Mouse (Mus musculus) liver, adult 2 months (tissue): ENCODE data around the gene BC017158. TPM values are rescaled to one million over a fixed set of nuclear protein-coding genes. Genes with fewer than 3 reads are reported as not detected.
"Not testable (repeated sequence)": the region's sequence is repeated elsewhere in the genome, so short reads cannot be mapped to it uniquely, and the experiment has no call there.

Experiments
- DNase-seq: peaks from one replicate; pipeline ENCODE4 v3.0.0-alpha.2; 2011; ENCODE audit warnings: low read depth, low spot score; ENCODE audit errors: extremely low read depth
- H3K27ac ChIP-seq: fragments of 200-500 bp; replicated peaks from 2 replicates; pipeline ENCODE4 v1.5.1; 2012; ENCODE audit warnings: low read depth, mild to moderate bottlenecking, control low read depth, inconsistent platforms, low read length; ENCODE audit not compliant: insufficient read depth
- H3K27me3 ChIP-seq: fragments of 200-500 bp; 2 replicates; pipeline ENCODE4 v1.6.1; 2012; ENCODE audit warnings: mild to moderate bottlenecking, moderate library complexity, low read length, inconsistent platforms; ENCODE audit not compliant: control insufficient read depth, insufficient read depth
- H3K36me3 ChIP-seq: fragments of 200-500 bp; 2 replicates; pipeline ENCODE4 v1.6.1; 2012; ENCODE audit warnings: low read length, inconsistent platforms; ENCODE audit not compliant: control insufficient read depth, insufficient read depth
- H3K4me1 ChIP-seq: fragments of 200-500 bp; 2 replicates; pipeline ENCODE4 v1.6.1; 2011; ENCODE audit warnings: low read length; ENCODE audit not compliant: control insufficient read depth, insufficient read depth
- H3K4me3 ChIP-seq: fragments of 200-500 bp; 2 replicates; pipeline ENCODE4 v1.5.1; 2011; ENCODE audit warnings: low read depth, mild to moderate bottlenecking, control low read depth, low read length, moderate library complexity; ENCODE audit not compliant: insufficient read depth
- H3K79me2 ChIP-seq: fragments of 200-500 bp; 2 replicates; pipeline ENCODE4 v1.6.1; 2012; ENCODE audit warnings: inconsistent platforms, mild to moderate bottlenecking, low read length, moderate library complexity; ENCODE audit not compliant: control insufficient read depth, insufficient read depth
- H3K9ac ChIP-seq: fragments of 200-500 bp; 2 replicates; pipeline ENCODE4 v1.6.1; 2012; ENCODE audit warnings: low read depth, mild to moderate bottlenecking, control low read depth, inconsistent platforms, low read length
- CTCF ChIP-seq: fragments of 200-500 bp; IDR thresholded peaks from 2 replicates; pipeline ENCODE4 v1.5.1; 2011; ENCODE audit warnings: low read depth, low read length, control low read depth
- POLR2A ChIP-seq: fragments of 200-500 bp; IDR thresholded peaks from 2 replicates; pipeline ENCODE4 v1.6.1; 2011; ENCODE audit warnings: low read length, control low read depth; ENCODE audit not compliant: insufficient read depth; ENCODE audit errors: extremely low read depth
- WGBS: fragments of 180-500 bp; shearing (Covaris S2); methylation state at CpG from one replicate; pipeline ENCODE4 v1.1.7; 2018; 5-methylcytosine and 5-hydroxymethylcytosine counted together
- polyA plus RNA-seq: library from polyadenylated mRNA; depleted of rRNA; stranded (reverse); fragments of >200 nt; gene quantifications from 2 replicates; pipeline ENCODE4 v1.2.3, GENCODE M21; 2012
- total RNA-seq: library from RNA; depleted of rRNA; stranded (reverse); fragments of >200 nt; gene quantifications from 2 replicates; pipeline ENCODE4 v1.2.3, GENCODE M21; 2014

BC017158 gene
- total and polyA plus RNA-seq, 2 experiments = 15.2 to 25.2 TPM

DNA sequence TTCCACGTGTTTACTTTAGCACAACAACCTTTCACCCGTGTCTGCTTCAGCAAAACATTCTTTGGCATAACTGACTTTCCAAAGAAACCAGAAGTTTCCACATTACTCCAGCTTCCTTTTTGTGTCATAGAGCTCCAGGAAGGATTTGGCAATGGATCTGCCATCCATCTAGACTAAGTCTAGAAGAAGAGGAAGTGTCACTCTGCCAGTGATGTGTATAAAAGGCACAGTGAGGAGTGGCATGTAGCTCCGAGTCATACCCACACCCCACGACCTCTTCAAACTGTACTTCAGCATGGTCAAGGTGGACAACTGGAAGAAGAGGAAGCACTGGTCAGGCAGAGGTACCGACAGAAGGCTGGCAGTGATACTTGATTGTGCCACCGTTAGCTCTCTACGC, 46.5 kb upstream of the BC017158 start:
- Histone ChIP-seq H3K79me2 (no peaks in the 10 kb centered on the region), H3K27ac (no peak overlapping the region), H3K9ac (no peak overlapping the region), H3K36me3 (no peaks in the 10 kb centered on the region), H3K4me3 (no peak overlapping the region), H3K27me3 (no peaks in the 10 kb centered on the region), H3K4me1 (no peaks in the 10 kb centered on the region)
- no peak for DNase-seq
- 73% methylated on average over 7 of the region's 7 CpGs for WGBS
- no peak for TF ChIP-seq CTCF
- TF ChIP-seq POLR2A = no peak

DNA sequence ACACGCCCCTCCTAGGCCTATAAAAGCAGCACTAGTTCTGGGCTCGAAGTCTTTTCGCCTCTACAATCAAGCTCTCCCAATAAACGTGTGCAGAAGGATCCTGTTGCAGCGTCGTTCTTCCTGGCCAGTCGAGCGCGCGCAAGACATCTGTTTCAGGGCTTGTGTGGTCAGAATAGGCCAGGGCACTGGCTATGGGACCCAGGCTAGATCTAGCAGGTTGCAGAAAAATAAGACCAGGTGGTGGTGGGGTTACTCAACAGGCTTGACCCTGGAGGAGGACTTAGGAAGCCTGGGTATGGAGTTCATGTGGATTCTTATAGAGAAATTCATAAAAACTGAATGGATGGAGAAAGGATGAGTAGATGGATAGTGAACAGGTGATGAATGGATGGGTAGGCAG, 44.7 kb upstream of the BC017158 start:
- H3K27me3 ChIP-seq, DNase-seq, H3K4me1 ChIP-seq, H3K79me2 ChIP-seq, H3K9ac ChIP-seq, H3K4me3 ChIP-seq, H3K36me3 ChIP-seq, H3K27ac ChIP-seq: not testable (repeated sequence)
- 94% methylated on average over 8 of the region's 10 CpGs for WGBS

- not testable (repeated sequence) for H3K36me3 ChIP-seq, H3K4me1 ChIP-seq, H3K27me3 ChIP-seq, H3K27ac ChIP-seq, H3K4me3 ChIP-seq, H3K79me2 ChIP-seq, H3K9ac ChIP-seq, DNase-seq
- WGBS = 74% methylated on average over 9 of the region's 9 CpGs
Observed at GRCm38 (mm10) chr7:128340321-128340720, 42.4 kb upstream of the BC017158 start.

DNA sequence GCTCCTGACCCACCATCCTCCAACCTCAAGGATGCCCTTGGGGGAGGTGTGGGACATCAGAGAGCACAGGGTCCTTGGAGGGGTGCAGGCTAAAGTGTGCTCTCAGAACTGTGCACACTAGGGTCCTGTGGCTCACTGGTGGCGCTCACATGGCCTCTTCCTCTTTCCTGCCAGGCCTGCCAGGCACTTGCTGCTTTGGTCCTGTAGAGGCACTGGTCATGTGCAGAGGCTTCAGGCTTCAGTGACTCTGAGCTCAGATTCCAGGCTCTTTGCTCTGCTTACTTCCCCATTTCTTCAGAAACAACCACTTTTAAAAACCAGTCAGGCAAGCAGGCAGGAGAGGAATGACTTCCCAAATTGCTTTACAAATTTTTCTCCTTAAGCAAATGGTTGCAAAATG, 34.9 kb upstream of the BC017158 start:
- TF ChIP-seq POLR2A = no peak
- TF ChIP-seq CTCF = 0 out of 2 replicates have a peak, but pooled peaks have one; percentile 7
- DNase-seq = peak; percentile 25
- Histone ChIP-seq H3K36me3 (no peaks in the 10 kb centered on the region), H3K27me3 (no peaks in the 10 kb centered on the region), H3K79me2 (no peaks in the 10 kb centered on the region), H3K9ac (no peak overlapping the region), H3K27ac (no peak overlapping the region), H3K4me3 (no peak overlapping the region), H3K4me1 (no peaks in the 10 kb centered on the region)
- 87% methylated on average over 1 of the region's 1 CpGs for WGBS

DNA sequence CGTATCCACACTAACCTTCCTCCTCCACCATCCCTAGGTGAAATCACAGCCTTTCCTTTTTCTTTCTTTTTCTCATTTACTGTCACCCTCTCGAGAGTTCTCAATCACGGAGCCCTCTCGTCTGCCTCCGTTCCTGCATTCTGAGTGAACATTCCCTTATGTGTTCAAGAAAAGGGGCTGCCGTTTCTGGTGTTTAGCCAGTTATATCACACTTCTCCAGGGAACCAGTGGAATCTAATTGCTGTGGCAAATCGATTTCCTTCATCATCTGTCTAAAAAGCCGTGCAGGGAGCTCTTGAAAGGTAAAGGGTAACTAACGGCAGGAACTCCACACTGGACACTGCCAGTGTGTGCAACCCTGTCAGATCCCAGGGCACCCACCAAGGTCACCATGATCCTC, 33.0 kb upstream of the BC017158 start:
- WGBS = 69% methylated on average over 9 of the region's 9 CpGs
- no peaks in the 10 kb centered on the region for H3K4me1 ChIP-seq
- H3K79me2 ChIP-seq = no peaks in the 10 kb centered on the region
- no peak overlapping the region for H3K4me3 ChIP-seq
- no peak overlapping the region for H3K9ac ChIP-seq
- H3K27ac ChIP-seq = no peak overlapping the region
- no peak for TF ChIP-seq CTCF
- no peak for TF ChIP-seq POLR2A
- no peak for DNase-seq
- no peaks in the 10 kb centered on the region for H3K27me3 ChIP-seq
- H3K36me3 ChIP-seq = no peaks in the 10 kb centered on the region

DNA sequence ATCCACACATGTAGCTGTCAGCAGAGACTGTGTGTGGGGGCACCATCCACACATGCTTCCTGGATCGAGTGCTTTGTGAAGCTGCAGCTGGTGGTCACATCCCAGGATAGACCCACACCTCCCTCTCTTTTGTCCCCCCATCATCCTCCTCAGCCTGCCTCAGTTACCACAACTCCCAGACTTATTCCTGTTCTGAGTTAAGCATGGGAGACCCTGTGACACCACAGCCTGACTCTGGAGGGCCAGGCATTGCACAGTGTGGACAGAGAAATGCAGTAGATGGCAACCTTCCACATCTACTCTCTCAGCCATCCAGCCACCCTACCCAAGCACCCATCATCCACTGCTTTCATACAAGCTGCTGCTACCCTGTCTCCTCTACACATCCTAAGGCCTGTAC, 27.0 kb upstream of the BC017158 start:
- DNase-seq = no peak
- Histone ChIP-seq H3K36me3 (no peaks in the 10 kb centered on the region), H3K4me1 (no peaks in the 10 kb centered on the region), H3K9ac (no peak overlapping the region), H3K27me3 (no peaks in the 10 kb centered on the region), H3K4me3 (no peak overlapping the region), H3K27ac (no peak overlapping the region), H3K79me2 (no peaks in the 10 kb centered on the region)
- no peak for TF ChIP-seq POLR2A
- no peak for TF ChIP-seq CTCF
- WGBS = 100% methylated on average over 1 of the region's 1 CpGs
